In the genomic region with DNA sequence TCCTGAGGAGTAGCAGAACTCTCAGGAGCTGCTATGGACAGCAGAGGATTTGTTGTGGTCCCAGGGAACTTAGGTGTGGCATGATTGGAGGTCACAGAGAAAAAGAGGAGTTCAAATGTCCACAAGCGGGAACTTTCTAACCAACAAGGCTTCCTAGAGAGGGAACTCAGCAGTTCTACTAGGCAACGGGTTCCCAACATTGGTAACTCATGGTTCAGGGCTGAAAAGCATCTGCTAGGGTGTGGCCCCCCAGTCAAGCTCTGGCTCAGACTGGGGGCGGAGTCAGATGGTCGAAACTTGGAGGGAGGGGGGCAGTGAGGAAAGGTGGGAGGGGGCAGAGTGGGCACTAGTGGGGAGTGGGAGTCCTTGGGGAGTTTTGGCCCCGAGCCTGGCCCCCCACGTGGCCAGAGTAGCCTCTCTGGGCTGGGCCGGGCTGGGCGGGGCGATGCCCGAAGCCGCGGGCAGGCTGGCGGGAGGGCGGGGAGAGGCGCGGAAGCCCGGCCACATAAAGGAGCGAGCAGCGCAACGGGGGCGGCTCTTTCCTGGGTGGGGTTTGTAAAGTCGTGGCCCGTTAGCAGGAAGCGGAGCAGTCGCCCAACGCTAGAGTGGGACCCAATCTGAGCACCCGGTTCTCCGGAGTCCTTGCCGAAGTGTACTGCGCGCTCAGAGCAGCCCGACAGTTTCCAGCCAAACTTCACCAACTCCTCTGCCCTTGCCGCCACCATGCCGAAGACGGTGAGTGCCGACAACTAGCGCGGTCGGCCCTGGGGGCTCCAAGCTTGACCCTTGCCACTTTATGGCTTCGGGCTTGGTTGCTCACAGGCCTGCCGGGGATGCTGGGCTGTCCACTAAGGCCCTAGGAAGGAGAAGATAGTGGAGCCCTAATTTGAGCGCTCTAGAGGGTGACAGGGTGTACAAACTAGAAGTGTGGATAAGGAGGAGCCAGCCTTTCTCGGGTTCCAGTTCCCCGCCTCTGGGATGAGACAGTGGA, we compare ENCODE assay signal across 8 mouse cellular contexts. TPM values are rescaled to one million over a fixed set of nuclear protein-coding genes. Genes with fewer than 3 reads are reported as not detected.
DNase-seq lines count a peak whose midpoint lies in the region; ATAC-seq and TF ChIP-seq lines count a peak whose summit lies in the region.

A gene (plus strand): TSS at position 534 of the 991 bp plus-strand sequence.

- H3K4me2 ChIP-seq in hindbrain, embryonic 11.5 days (replicated peaks; ENCODE audit: low read depth, low read length): peak within 1 kb of the TSS; percentile 33

- H3K27ac ChIP-seq in hindbrain, embryonic 11.5 days (ENCODE audit: low read depth, low read length): no peak within 1 kb of the TSS

- H3K9ac ChIP-seq in hindbrain, embryonic 11.5 days (ENCODE audit: low read depth, low read length): peak within 1 kb of the TSS; percentile 62

- peak within 1 kb of the TSS; percentile 44 for H3K4me3 ChIP-seq in hindbrain, embryonic 11.5 days (ENCODE audit: low read depth, low read length)

- peak; percentile 64 for ATAC-seq in Patski
- peak; percentile 86 for ATAC-seq in hindbrain, embryonic 11.5 days (ENCODE audit: low FRiP score)

- H3K9me3 ChIP-seq in hindbrain, embryonic 11.5 days (ENCODE audit: control insufficient read depth, low read length): no peaks in the 10 kb centered on the region

- in situ Hi-C loops in Patski (cut with MboI; ENCODE audit: low pct_unique_long_range_greater_than_20kb): loop anchor here (5.0 kb wide), 1 partner anchor 36 kb away; no protein-coding TSS in a partner anchor

- TF ChIP-seq CTCF in Patski (IDR thresholded peaks at IDR 0.05): no peak

- 18% methylated on average over 30 of the region's 44 CpGs for WGBS in hindbrain, embryonic 11.5 days

- CTCF ChIA-PET in Patski (lab: Charles Lee): interaction anchor here (1.3 kb wide), 2 partner anchors 8 to 19 kb away, joined by 3 read pairs; no protein-coding TSS in a partner anchor

- no peaks in the 10 kb centered on the region for H3K27me3 ChIP-seq in Patski
- no peaks in the 10 kb centered on the region; the same call in 1 of the 2 replicates for H3K27me3 ChIP-seq in hindbrain, embryonic 11.5 days (ENCODE audit: control insufficient read depth, insufficient read depth, low read length)

- no peaks in the 10 kb centered on the region for H3K36me3 ChIP-seq in hindbrain, embryonic 11.5 days (ENCODE audit: control insufficient read depth, insufficient read depth, low read length)

- no peak for DNase-seq in Patski (ENCODE audit: low read depth, low spot score)
- DNase-seq in cerebellum, adult 8-10 months: peak; percentile 2
- peak; percentile 7 to 13 for DNase-seq in frontal cortex, postnatal 10 days (ENCODE audit: low spot score in 2 of 2)
- peak; percentile 60 for DNase-seq in hindbrain, embryonic 11.5 days (ENCODE audit: low spot score)
- peak; percentile 3 to 12 for DNase-seq in layer of hippocampus, postnatal 14 days (ENCODE audit: low spot score in 2 of 2)
- peak; percentile 89 for DNase-seq in lung, postnatal 25 days (ENCODE audit: low spot score)
- peak; percentile 72 for DNase-seq in ovary, postnatal 36 days (ENCODE audit: low spot score)
- peak; percentile 80 to 86 for DNase-seq in thymus, postnatal 36 days

- no peaks in the 10 kb centered on the region for H3K4me1 ChIP-seq in hindbrain, embryonic 11.5 days (replicated peaks; ENCODE audit: control insufficient read depth, insufficient read depth, low read length)

- POLR2A ChIA-PET in Patski (lab: Charles Lee): interaction anchor here (0.6 to 1.5 kb wide), 2 partner anchors 12 to 76 kb away, joined by 3 to 4 read pairs; no protein-coding TSS in a partner anchor

RNA-seq across cellular contexts. Expression of the gene that starts here (rescaled TPM):
- polyA plus RNA-seq in Patski (2021): 459 TPM
- 101 and 118 TPM in 2 replicates for polyA plus RNA-seq in hindbrain, embryonic 11.5 days (2014; fragmentation: Nextera tagmentation; extraction: Ambion mirVana)
- total RNA-seq in layer of hippocampus, postnatal 14 days (2021): 10 to 100 TPM; 22.8 to 24.6 TPM
